Mouse (Mus musculus): ENCODE results near the gene Rplp2. TPM values are rescaled to one million over a fixed set of nuclear protein-coding genes. Genes with fewer than 3 reads are reported as not detected.
"Not testable (repeated sequence)": the region's sequence is repeated elsewhere in the genome, so short reads cannot be mapped to it uniquely, and the experiment has no call there.

Rplp2 gene
- polyA plus RNA-seq, 1 experiment from 2014 or later: 809 TPM

- H3K9ac ChIP-seq: 0 out of 2 replicates have a peak overlapping the region, but pooled peaks have one; percentile 13
- no peak for ATAC-seq (ENCODE audit: low FRiP score)
- H3K27ac ChIP-seq: no peak overlapping the region
- no peak overlapping the region for H3K4me3 ChIP-seq
- H3K27me3 ChIP-seq: no peaks in the 10 kb centered on the region
- H3K4me1 ChIP-seq (replicated peaks): peaks cover 52% of the 10 kb centered on the region
- WGBS: 93% methylated on average over 11 of the region's 11 CpGs
- peaks cover 6% of the 10 kb centered on the region; the same call in 1 of the 2 replicates for H3K36me3 ChIP-seq
- no peaks in the 10 kb centered on the region for H3K9me3 ChIP-seq
- no peak overlapping the region for H3K4me2 ChIP-seq
These were observed 7.4 kb upstream of the Rplp2 start for GRCm38 (mm10) chr7:141439811-141440210.

GRCm38 (mm10) chr7:141440613-141441012 is 6.6 kb upstream of the Rplp2 start:
- no peaks in the 10 kb centered on the region for H3K9me3 ChIP-seq
- no peak overlapping the region for H3K4me3 ChIP-seq
- H3K27ac ChIP-seq: no peak overlapping the region
- 37% methylated on average over 6 of the region's 6 CpGs for WGBS
- H3K27me3 ChIP-seq: no peaks in the 10 kb centered on the region
- no peak overlapping the region for H3K4me2 ChIP-seq
- peaks cover 44% of the 10 kb centered on the region for H3K4me1 ChIP-seq (replicated peaks)
- H3K9ac ChIP-seq: no peak overlapping the region
- peaks cover 6% of the 10 kb centered on the region; the same call in 1 of the 2 replicates for H3K36me3 ChIP-seq
- no peak for ATAC-seq (ENCODE audit: low FRiP score)

GRCm38 (mm10) chr7:141441460-141441859 is 5.7 kb upstream of the Rplp2 start:
- Histone ChIP-seq H3K9me3 (no peaks in the 10 kb centered on the region), H3K27me3 (no peaks in the 10 kb centered on the region), H3K4me1 (replicated peaks) (peaks cover 36% of the 10 kb centered on the region), H3K36me3 (peaks cover 6% of the 10 kb centered on the region; the same call in 1 of the 2 replicates), H3K27ac (no peak overlapping the region), H3K9ac (peak overlapping the region; percentile 58; the same call in 1 of the 2 replicates), H3K4me3 (no peak overlapping the region), H3K4me2 (no peak overlapping the region)
- ATAC-seq (ENCODE audit: low FRiP score): no peak
- WGBS: 93% methylated on average over 9 of the region's 9 CpGs

- no peak overlapping the region for H3K27ac ChIP-seq
- peaks cover 28% of the 10 kb centered on the region for H3K4me1 ChIP-seq (replicated peaks)
- WGBS: 96% methylated on average over 13 of the region's 13 CpGs
- ATAC-seq (ENCODE audit: low FRiP score): no peak
- H3K9ac ChIP-seq: peak overlapping the region; percentile 70
- H3K4me2 ChIP-seq: peak overlapping the region; percentile 64
- no peaks in the 10 kb centered on the region for H3K9me3 ChIP-seq
- H3K27me3 ChIP-seq: no peaks in the 10 kb centered on the region
- peaks cover 6% of the 10 kb centered on the region; the same call in 1 of the 2 replicates for H3K36me3 ChIP-seq
- no peak overlapping the region for H3K4me3 ChIP-seq
These were observed 5.0 kb upstream of the Rplp2 start for GRCm38 (mm10) chr7:141442199-141442598.

GRCm38 (mm10) chr7:141443081-141443821 is 3.9 kb upstream of the Rplp2 start:
- Histone ChIP-seq H3K4me2 (peak overlapping the region; percentile 64), H3K4me1 (replicated peaks) (peaks cover 24% of the 10 kb centered on the region), H3K27me3 (no peaks in the 10 kb centered on the region), H3K36me3 (peaks cover 6% of the 10 kb centered on the region; the same call in 1 of the 2 replicates), H3K9me3 (no peaks in the 10 kb centered on the region), H3K4me3 (peak overlapping the region; percentile 37), H3K9ac (peak overlapping the region; percentile 70), H3K27ac (no peak overlapping the region)
- WGBS: 26% methylated on average over 12 of the region's 12 CpGs
- ATAC-seq (ENCODE audit: low FRiP score): no peak

- Histone ChIP-seq H3K27me3 (no peaks in the 10 kb centered on the region), H3K4me3 (peak within 1 kb of the TSS; percentile 37), H3K36me3 (peaks cover 9% of the 10 kb centered on the region), H3K9me3 (no peaks in the 10 kb centered on the region), H3K9ac (peak within 1 kb of the TSS; percentile 70), H3K4me2 (peak within 1 kb of the TSS; percentile 64), H3K27ac (no peak within 1 kb of the TSS), H3K4me1 (replicated peaks) (peaks cover 30% of the 10 kb centered on the region)
- no peak for ATAC-seq (ENCODE audit: low FRiP score)
- under 1% methylated on average over 25 of the region's 25 CpGs for WGBS
These were observed 3.3 kb upstream of the Rplp2 start, which contains the start of gene Pidd1 for GRCm38 (mm10) chr7:141443828-141444237. Pidd1 (minus strand) TSS chr7:141444025.

GRCm38 (mm10) chr7:141446374-141446773 is 796 bp upstream of the Rplp2 start:
- not testable (repeated sequence) for H3K27ac ChIP-seq; ATAC-seq (ENCODE audit: low FRiP score); H3K4me3 ChIP-seq; H3K27me3 ChIP-seq; H3K9ac ChIP-seq; H3K9me3 ChIP-seq
- Histone ChIP-seq H3K4me2 (peak overlapping the region; percentile 52), H3K36me3 (peaks cover 25% of the 10 kb centered on the region), H3K4me1 (replicated peaks) (peaks cover 35% of the 10 kb centered on the region)
- 90% methylated on average over 3 of the region's 3 CpGs for WGBS

GRCm38 (mm10) chr7:141451928-141452327 is 4.8 kb downstream of the Rplp2 start:
- H3K4me2 ChIP-seq: no peak overlapping the region
- H3K27me3 ChIP-seq: 0 out of 2 replicates have a peak, but pooled peaks cover 3% of the 10 kb centered on the region
- ATAC-seq (ENCODE audit: low FRiP score): no peak
- peaks cover 38% of the 10 kb centered on the region for H3K4me1 ChIP-seq (replicated peaks)
- H3K9ac ChIP-seq: no peak overlapping the region
- no peaks in the 10 kb centered on the region for H3K9me3 ChIP-seq
- H3K27ac ChIP-seq: no peak overlapping the region
- H3K36me3 ChIP-seq: peaks cover 35% of the 10 kb centered on the region
- no peak overlapping the region for H3K4me3 ChIP-seq

GRCm38 (mm10) chr7:141453636-141454035 is 6.5 kb downstream of the Rplp2 start:
- Histone ChIP-seq H3K27ac (no peak overlapping the region), H3K36me3 (peaks cover 47% of the 10 kb centered on the region), H3K9me3 (no peaks in the 10 kb centered on the region), H3K27me3 (0 out of 2 replicates have a peak, but pooled peaks cover 6% of the 10 kb centered on the region), H3K9ac (no peak overlapping the region), H3K4me1 (replicated peaks) (peaks cover 32% of the 10 kb centered on the region), H3K4me2 (no peak overlapping the region), H3K4me3 (no peak overlapping the region)
- no peak for ATAC-seq (ENCODE audit: low FRiP score)
- WGBS: 80% methylated on average over 2 of the region's 2 CpGs

GRCm38 (mm10) chr7:141454967-141455551 is 7.9 kb downstream of the Rplp2 start, which contains the start of gene Pnpla2:
Pnpla2 (plus strand) TSS chr7:141455198.
- peaks cover 25% of the 10 kb centered on the region for H3K4me1 ChIP-seq (replicated peaks)
- WGBS: under 1% methylated on average over 45 of the region's 45 CpGs
- peak; percentile 82 for ATAC-seq (ENCODE audit: low FRiP score)

GRCm38 (mm10) chr7:141455610-141456314 is 8.6 kb downstream of the Rplp2 start:
- WGBS: 2% methylated on average over 23 of the region's 23 CpGs

More at GRCm38 (mm10) chr7:141454967-141455551, 7.9 kb downstream of the Rplp2 start, which contains the start of gene Pnpla2:
- peaks cover 47% of the 10 kb centered on the region for H3K36me3 ChIP-seq
- H3K4me3 ChIP-seq: peak within 1 kb of the TSS; percentile 70
- peaks cover 20% of the 10 kb centered on the region for H3K27me3 ChIP-seq
- H3K27ac ChIP-seq: peak within 1 kb of the TSS; percentile 70
- H3K4me2 ChIP-seq: peak within 1 kb of the TSS; percentile 93
- H3K9me3 ChIP-seq: no peaks in the 10 kb centered on the region
- peak within 1 kb of the TSS; percentile 85 for H3K9ac ChIP-seq

GRCm38 (mm10) chr7:141456739-141457138 is 9.6 kb downstream of the Rplp2 start:
- WGBS: 88% methylated on average over 6 of the region's 6 CpGs
- Histone ChIP-seq H3K27ac (no peak overlapping the region), H3K9ac (no peak overlapping the region), H3K4me1 (replicated peaks) (peaks cover 29% of the 10 kb centered on the region), H3K27me3 (peaks cover 37% of the 10 kb centered on the region), H3K9me3 (no peaks in the 10 kb centered on the region), H3K36me3 (peaks cover 30% of the 10 kb centered on the region), H3K4me3 (peak overlapping the region; percentile 70; the same call in 1 of the 2 replicates), H3K4me2 (peak overlapping the region; percentile 93)
- no peak for ATAC-seq (ENCODE audit: low FRiP score)

More at GRCm38 (mm10) chr7:141455610-141456314, 8.6 kb downstream of the Rplp2 start:
- peak; percentile 44 for ATAC-seq (ENCODE audit: low FRiP score)
- no peaks in the 10 kb centered on the region for H3K9me3 ChIP-seq
- H3K4me3 ChIP-seq: peak overlapping the region; percentile 70
- H3K9ac ChIP-seq: peak overlapping the region; percentile 85
- H3K27me3 ChIP-seq: peaks cover 27% of the 10 kb centered on the region
- peaks cover 40% of the 10 kb centered on the region for H3K36me3 ChIP-seq
- peak overlapping the region; percentile 93 for H3K4me2 ChIP-seq
- H3K27ac ChIP-seq: peak overlapping the region; percentile 70
- peaks cover 25% of the 10 kb centered on the region for H3K4me1 ChIP-seq (replicated peaks)

Data from hindbrain, embryonic 13.5 days (tissue).